Mouse (Mus musculus) hindbrain, embryonic 11.5 days (tissue): ENCODE measurements around the gene Pdia3. TPM values are rescaled to one million over a fixed set of nuclear protein-coding genes. Genes with fewer than 3 reads are reported as not detected.

ENCODE experiments used
- ATAC-seq: fragments of 200-750 bp; cut with Nextera tagmentation; 2 replicates; pipeline ENCODE4 v1.8.0; 2017; ENCODE audit warnings: mild to moderate bottlenecking, moderate TSS enrichment, moderate library complexity; ENCODE audit not compliant: low FRiP score
- DNase-seq: peaks from one replicate; pipeline ENCODE4 v3.0.0-alpha.2; 2015; ENCODE audit warnings: low spot score
- H3K27ac ChIP-seq: fragments of 300-500 bp; sonication (generic); 2 replicates; pipeline ENCODE4 v1.5.1; 2014; ENCODE audit warnings: mild to moderate bottlenecking, low read depth, low read length
- H3K27me3 ChIP-seq: fragments of 300-500 bp; sonication (generic); 2 replicates; pipeline ENCODE4 v1.6.1; 2014; ENCODE audit warnings: mild to moderate bottlenecking, low read length, moderate library complexity, mixed read lengths; ENCODE audit not compliant: control insufficient read depth, insufficient read depth
- H3K36me3 ChIP-seq: fragments of 300-500 bp; sonication (generic); 2 replicates; pipeline ENCODE4 v1.6.1; 2014; ENCODE audit warnings: mild to moderate bottlenecking, low read length, moderate library complexity, mixed read lengths; ENCODE audit not compliant: control insufficient read depth, insufficient read depth
- H3K4me1 ChIP-seq: fragments of 300-500 bp; sonication (generic); replicated peaks from 2 replicates; pipeline ENCODE4 v1.6.1; 2014; ENCODE audit warnings: low read length, mixed read lengths; ENCODE audit not compliant: control insufficient read depth, insufficient read depth
- H3K4me2 ChIP-seq: fragments of 300-500 bp; sonication (generic); replicated peaks from 2 replicates; pipeline ENCODE4 v1.6.1; 2014; ENCODE audit warnings: mild to moderate bottlenecking, low read depth, low read length
- H3K4me3 ChIP-seq: fragments of 300-500 bp; sonication (generic); 2 replicates; pipeline ENCODE4 v1.5.1; 2014; ENCODE audit warnings: low read depth, low read length
- H3K9ac ChIP-seq: fragments of 300-500 bp; sonication (generic); 2 replicates; pipeline ENCODE4 v1.6.1; 2014; ENCODE audit warnings: low read depth, low read length
- H3K9me3 ChIP-seq: fragments of 300-500 bp; sonication (generic); 2 replicates; pipeline ENCODE4 v1.6.1; 2016; ENCODE audit warnings: low read length; ENCODE audit not compliant: control insufficient read depth
- WGBS: fragments of 180-500 bp; shearing (Covaris S2); extraction: QIAGEN DNeasy Blood & Tissue Kit; methylation state at CpG from one replicate; pipeline ENCODE4 v1.1.7; 2014; 5-methylcytosine and 5-hydroxymethylcytosine counted together
- polyA plus RNA-seq: library from polyadenylated mRNA; unstranded; fragments of >200 nt; fragmentation: Nextera tagmentation; extraction: Ambion mirVana; gene quantifications from 2 replicates; pipeline ENCODE4 v1.2.1, GENCODE M21; 2014

The Pdia3 gene
- polyA plus RNA-seq, 1 experiment from 2014 or later = 470 TPM

DNA sequence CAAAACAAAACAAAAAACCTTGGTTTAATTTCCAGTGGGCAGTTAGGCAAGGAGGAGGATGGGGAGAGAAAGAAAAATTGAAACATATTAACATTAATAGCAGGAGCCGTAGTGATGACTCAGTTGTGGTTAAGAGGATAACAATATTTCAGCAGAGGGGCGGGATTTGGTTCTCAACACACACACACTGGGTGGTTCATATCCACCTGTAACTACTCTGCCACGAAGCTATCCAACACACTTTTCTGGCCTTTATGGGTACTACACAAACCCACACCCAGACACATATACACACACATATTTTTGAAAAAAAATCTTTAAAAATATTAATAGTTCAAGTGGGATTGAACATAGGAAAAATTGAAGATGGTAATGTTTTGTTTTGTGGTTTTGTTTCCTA is 33.4 kb downstream of the Pdia3 start:
- 85% methylated on average over 3 of the region's 3 CpGs for WGBS
- Histone ChIP-seq H3K27me3 (peaks cover 8% of the 10 kb centered on the region), H3K4me3 (no peak overlapping the region), H3K4me2 (no peak overlapping the region), H3K9ac (no peak overlapping the region), H3K9me3 (no peaks in the 10 kb centered on the region), H3K36me3 (no peaks in the 10 kb centered on the region; the same call in 1 of the 2 replicates), H3K4me1 (peaks cover 7% of the 10 kb centered on the region; the same call in 1 of the 2 replicates), H3K27ac (no peak overlapping the region)
- DNase-seq (no peak), ATAC-seq (no peak)

DNA sequence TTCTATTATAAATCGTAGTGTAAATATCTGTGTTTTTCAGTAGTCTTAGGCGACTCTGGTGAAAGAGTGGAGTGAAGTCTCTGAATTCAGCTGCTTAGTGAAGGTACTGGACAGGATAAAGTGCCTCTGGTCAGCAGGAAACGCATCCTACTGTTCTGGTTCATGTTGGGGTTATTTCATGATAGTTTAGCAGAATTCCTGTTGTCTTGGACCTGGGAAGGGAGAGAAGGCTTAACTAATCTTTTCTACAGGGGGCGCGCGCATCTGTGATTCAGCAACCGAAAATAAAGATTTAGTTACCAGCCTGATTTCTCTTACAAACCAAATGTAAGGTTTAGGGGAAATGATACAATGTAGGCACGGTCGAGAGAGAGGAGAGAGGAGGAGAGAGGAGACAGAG is 34.6 kb downstream of the Pdia3 start:
- WGBS = 19% methylated on average over 9 of the region's 9 CpGs
- ATAC-seq (no peak), DNase-seq (peak; percentile 49)
- H3K27me3 ChIP-seq = no peaks in the 10 kb centered on the region
- peak overlapping the region; percentile 94 for H3K4me3 ChIP-seq
- H3K27ac ChIP-seq = peak overlapping the region; percentile 61
- no peaks in the 10 kb centered on the region; the same call in 1 of the 2 replicates for H3K36me3 ChIP-seq
- H3K9ac ChIP-seq = peak overlapping the region; percentile 29; the same call in 1 of the 2 replicates
- H3K4me2 ChIP-seq = peak overlapping the region; percentile 60
- no peaks in the 10 kb centered on the region for H3K9me3 ChIP-seq
- H3K4me1 ChIP-seq = 0 out of 2 replicates have a peak, but pooled peaks cover 2% of the 10 kb centered on the region

- Histone ChIP-seq H3K4me3 (peak within 1 kb of the TSS; percentile 94), H3K36me3 (no peaks in the 10 kb centered on the region; the same call in 1 of the 2 replicates), H3K9me3 (no peaks in the 10 kb centered on the region), H3K27me3 (no peaks in the 10 kb centered on the region), H3K4me2 (peak within 1 kb of the TSS; percentile 82), H3K27ac (peak within 1 kb of the TSS; percentile 91), H3K9ac (peak within 1 kb of the TSS; percentile 96), H3K4me1 (0 out of 2 replicates have a peak, but pooled peaks cover 2% of the 10 kb centered on the region)
- DNase-seq (peak; percentile 99), ATAC-seq (peak; percentile 99)
- under 1% methylated on average over 59 of the region's 74 CpGs for WGBS
Observed at GRCm38 (mm10) chr2:121448739-121449535, 35.4 kb downstream of the Pdia3 start, which contains the start of gene Serf2. Gene Serf2 (plus strand): TSS chr2:121449195.

DNA sequence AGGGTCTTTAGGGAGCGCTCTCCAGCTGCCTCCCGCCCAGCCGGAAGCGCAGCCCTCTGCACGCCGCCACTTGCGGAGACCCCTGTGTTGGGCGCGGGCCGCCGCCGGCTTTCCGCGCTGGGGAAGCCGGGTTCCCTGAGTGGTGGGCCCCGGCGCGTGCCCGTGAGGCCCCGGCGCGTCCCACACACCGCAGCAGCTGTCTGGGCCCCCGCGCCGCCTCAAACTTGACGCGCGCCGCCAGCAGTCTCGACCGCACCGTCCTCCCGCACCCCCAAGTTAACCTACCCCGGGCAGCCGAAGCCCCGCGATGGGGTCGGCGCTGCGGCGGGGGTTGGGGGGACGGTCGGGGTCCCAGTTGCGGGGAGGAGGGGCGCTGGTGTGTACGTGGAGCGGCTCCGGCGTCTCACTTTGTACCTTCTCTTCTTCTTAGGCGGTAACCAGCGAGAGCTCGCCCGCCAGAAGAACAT is 36.0 kb downstream of the Pdia3 start:
- H3K27ac ChIP-seq = peak overlapping the region; percentile 91
- H3K36me3 ChIP-seq = no peaks in the 10 kb centered on the region; the same call in 1 of the 2 replicates
- DNase-seq (no peak), ATAC-seq (peak; percentile 73)
- H3K9me3 ChIP-seq = no peaks in the 10 kb centered on the region
- 0 out of 2 replicates have a peak, but pooled peaks cover 2% of the 10 kb centered on the region for H3K4me1 ChIP-seq
- H3K4me3 ChIP-seq = peak overlapping the region; percentile 94
- peak overlapping the region; percentile 82 for H3K4me2 ChIP-seq
- under 1% methylated on average over 26 of the region's 54 CpGs for WGBS
- no peaks in the 10 kb centered on the region for H3K27me3 ChIP-seq
- H3K9ac ChIP-seq = peak overlapping the region; percentile 96

GRCm38 (mm10) chr2:121450093-121450492 is 36.5 kb downstream of the Pdia3 start:
- DNase-seq (no peak), ATAC-seq (0 out of 2 replicates have a peak, but pooled peaks have one; percentile 4)
- Histone ChIP-seq H3K9me3 (no peaks in the 10 kb centered on the region), H3K27ac (peak overlapping the region; percentile 91), H3K4me2 (peak overlapping the region; percentile 82), H3K4me3 (peak overlapping the region; percentile 94), H3K4me1 (0 out of 2 replicates have a peak, but pooled peaks cover 2% of the 10 kb centered on the region), H3K9ac (peak overlapping the region; percentile 96), H3K36me3 (no peaks in the 10 kb centered on the region; the same call in 1 of the 2 replicates), H3K27me3 (no peaks in the 10 kb centered on the region)
- WGBS = 2% methylated on average over 7 of the region's 7 CpGs

GRCm38 (mm10) chr2:121452361-121452760 is 38.8 kb downstream of the Pdia3 start:
- 90% methylated on average over 4 of the region's 4 CpGs for WGBS
- Histone ChIP-seq H3K4me3 (no peak overlapping the region), H3K27me3 (no peaks in the 10 kb centered on the region), H3K9ac (no peak overlapping the region), H3K4me1 (0 out of 2 replicates have a peak, but pooled peaks cover 2% of the 10 kb centered on the region), H3K9me3 (no peaks in the 10 kb centered on the region), H3K27ac (no peak overlapping the region), H3K36me3 (no peaks in the 10 kb centered on the region; the same call in 1 of the 2 replicates), H3K4me2 (no peak overlapping the region)
- DNase-seq (no peak), ATAC-seq (no peak)

DNA sequence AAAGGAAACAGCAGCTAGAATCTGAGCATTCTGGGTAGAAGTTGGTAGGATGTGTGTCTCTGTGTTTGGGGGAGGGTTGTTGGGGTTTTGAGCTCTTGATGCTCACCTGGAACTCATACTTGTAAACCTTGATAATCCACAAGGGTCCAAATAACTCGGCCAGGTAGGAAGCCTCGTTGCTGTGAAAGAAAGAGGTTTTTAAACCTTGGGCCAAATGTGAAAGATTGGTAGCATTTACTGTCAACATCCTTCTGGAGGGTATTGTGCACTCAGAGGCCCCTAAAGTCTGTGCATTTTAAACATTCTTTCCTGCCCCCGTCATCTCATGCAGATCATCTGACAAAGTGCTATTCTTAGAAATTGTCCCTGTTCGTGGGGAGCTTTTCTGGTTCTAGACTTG is 39.4 kb downstream of the Pdia3 start, which contains the start of gene Hypk:
Gene Hypk, plus strand, starts transcription at position 301 of the 400 bp plus-strand sequence.
- Histone ChIP-seq H3K9ac (no peak within 1 kb of the TSS), H3K4me1 (0 out of 2 replicates have a peak, but pooled peaks cover 2% of the 10 kb centered on the region), H3K36me3 (no peaks in the 10 kb centered on the region; the same call in 1 of the 2 replicates), H3K27ac (no peak within 1 kb of the TSS), H3K4me2 (no peak within 1 kb of the TSS), H3K4me3 (no peak within 1 kb of the TSS), H3K27me3 (no peaks in the 10 kb centered on the region), H3K9me3 (no peaks in the 10 kb centered on the region)
- ATAC-seq = no peak
- WGBS = 87% methylated on average over 4 of the region's 4 CpGs
- DNase-seq = no peak

DNA sequence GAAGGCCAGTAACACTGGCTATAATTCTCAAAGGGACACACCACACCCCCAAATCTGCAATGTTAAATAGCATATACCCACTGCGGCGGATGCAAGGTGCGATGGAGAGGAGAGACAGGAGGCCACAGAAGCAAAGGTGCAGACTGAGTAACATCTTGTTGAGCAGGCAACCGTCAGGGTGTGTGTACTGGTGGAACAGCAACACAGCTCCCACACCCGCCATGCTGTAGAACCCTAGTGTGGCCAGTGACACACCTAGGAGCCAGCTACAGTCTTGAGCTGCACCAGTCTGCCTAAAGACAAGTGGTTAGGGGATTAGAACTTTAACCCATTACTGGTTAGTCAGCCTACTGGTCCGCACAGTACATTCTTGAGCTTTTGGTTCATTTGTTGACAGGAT is 40.3 kb downstream of the Pdia3 start:
- Histone ChIP-seq H3K27me3 (no peaks in the 10 kb centered on the region), H3K4me1 (0 out of 2 replicates have a peak, but pooled peaks cover 2% of the 10 kb centered on the region), H3K27ac (no peak overlapping the region), H3K4me2 (no peak overlapping the region), H3K4me3 (no peak overlapping the region), H3K9me3 (no peaks in the 10 kb centered on the region), H3K9ac (no peak overlapping the region), H3K36me3 (no peaks in the 10 kb centered on the region; the same call in 1 of the 2 replicates)
- DNase-seq = no peak
- whole genome bisulfite sequencing = 86% methylated on average over 6 of the region's 6 CpGs
- no peak for ATAC-seq
